Mouse (Mus musculus) neural tube, embryonic 13.5 days (tissue): ENCODE measurements at regions not wholly inside any gene's neighbourhood (a gene's known extent, or its start where the extent isn't known, plus 50 kb on each side); places are given as distances from the start of the nearest gene placed in this dataset.
"Not testable (repeated sequence)": the region's sequence is repeated elsewhere in the genome, so short reads cannot be mapped to it uniquely, and the experiment has no call there.

Experiments used
- ATAC-seq: fragments of 200-750 bp; cut with Nextera tagmentation; 2 replicates; pipeline ENCODE4 v1.8.0; 2017; ENCODE audit warnings: low read depth, mild to moderate bottlenecking, moderate TSS enrichment, moderate library complexity
- H3K27ac ChIP-seq: fragments of 300-500 bp; sonication (generic); replicated peaks from 2 replicates; pipeline ENCODE4 v1.5.1; 2015; ENCODE audit warnings: moderate library complexity, mild to moderate bottlenecking, inconsistent platforms
- H3K27me3 ChIP-seq: fragments of 300-500 bp; sonication (generic); 2 replicates; pipeline ENCODE4 v1.6.1; 2015; ENCODE audit warnings: mild to moderate bottlenecking, inconsistent platforms
- H3K36me3 ChIP-seq: fragments of 300-500 bp; sonication (generic); 2 replicates; pipeline ENCODE4 v1.6.1; 2015; ENCODE audit warnings: mild to moderate bottlenecking, inconsistent platforms
- H3K4me1 ChIP-seq: fragments of 300-500 bp; sonication (generic); replicated peaks from 2 replicates; pipeline ENCODE4 v1.6.1; 2015; ENCODE audit warnings: inconsistent platforms
- H3K4me2 ChIP-seq: fragments of 300-500 bp; sonication (generic); 2 replicates; pipeline ENCODE4 v1.6.1; 2015; ENCODE audit warnings: inconsistent platforms, mild to moderate bottlenecking, moderate library complexity
- H3K4me3 ChIP-seq: fragments of 300-500 bp; sonication (generic); 2 replicates; pipeline ENCODE4 v1.5.1; 2015; ENCODE audit warnings: mild to moderate bottlenecking, inconsistent platforms
- H3K9ac ChIP-seq: fragments of 300-500 bp; sonication (generic); 2 replicates; pipeline ENCODE4 v1.6.1; 2015; ENCODE audit warnings: moderate library complexity, mild to moderate bottlenecking, inconsistent platforms
- H3K9me3 ChIP-seq: fragments of 300-500 bp; sonication (generic); 2 replicates; pipeline ENCODE4 v1.6.1; 2016; ENCODE audit warnings: inconsistent platforms
- WGBS: fragments of 180-500 bp; shearing (Covaris S2); methylation state at CpG from one replicate; pipeline ENCODE4 v1.1.7; 2015; 5-methylcytosine and 5-hydroxymethylcytosine counted together

- 89% methylated on average over 7 of the region's 7 CpGs for WGBS
- H3K27ac ChIP-seq, ATAC-seq, H3K9ac ChIP-seq, H3K4me2 ChIP-seq, H3K4me3 ChIP-seq, H3K9me3 ChIP-seq, H3K36me3 ChIP-seq, H3K27me3 ChIP-seq: not testable (repeated sequence)
- peaks cover 12% of the 10 kb centered on the region; the same call in 1 of the 2 replicates for H3K4me1 ChIP-seq
These were observed 80.8 kb upstream of the Gm15446 start for GRCm38 (mm10) chr5:109842186-109842978.

GRCm38 (mm10) chr5:109844236-109844635 lies 79.0 kb upstream of the Gm15446 start:
- H3K27me3 ChIP-seq, H3K36me3 ChIP-seq, H3K9me3 ChIP-seq, ATAC-seq, H3K27ac ChIP-seq: not testable (repeated sequence)
- H3K4me3 ChIP-seq: peak overlapping the region; percentile 44
- H3K9ac ChIP-seq: peak overlapping the region; percentile 63; the same call in 1 of the 2 replicates
- WGBS: 81% methylated on average over 2 of the region's 2 CpGs
- H3K4me1 ChIP-seq: peaks cover 12% of the 10 kb centered on the region; the same call in 1 of the 2 replicates
- H3K4me2 ChIP-seq: peak overlapping the region; percentile 58

- peak overlapping the region; percentile 58 for H3K4me2 ChIP-seq
- no peaks in the 10 kb centered on the region for H3K27me3 ChIP-seq
- no peak overlapping the region for H3K27ac ChIP-seq
- peak overlapping the region; percentile 63 for H3K9ac ChIP-seq
- no peaks in the 10 kb centered on the region for H3K36me3 ChIP-seq
- H3K4me1 ChIP-seq: peaks cover 12% of the 10 kb centered on the region; the same call in 1 of the 2 replicates
- peak overlapping the region; percentile 44 for H3K4me3 ChIP-seq
- WGBS: 7% methylated on average over 15 of the region's 15 CpGs
- H3K9me3 ChIP-seq: no peaks in the 10 kb centered on the region
- ATAC-seq: peak; percentile 80
These were observed 78.4 kb upstream of the Gm15446 start for GRCm38 (mm10) chr5:109844753-109845186.

GRCm38 (mm10) chr5:109851225-109851624 lies 72.0 kb upstream of the Gm15446 start:
- H3K36me3 ChIP-seq, H3K4me2 ChIP-seq, H3K27ac ChIP-seq, H3K4me1 ChIP-seq, H3K4me3 ChIP-seq, H3K9ac ChIP-seq, ATAC-seq, H3K27me3 ChIP-seq, H3K9me3 ChIP-seq: not testable (repeated sequence)

- Histone ChIP-seq H3K4me1 (no peaks in the 10 kb centered on the region), H3K9ac (no peak overlapping the region), H3K4me3 (no peak overlapping the region), H3K27me3 (no peaks in the 10 kb centered on the region), H3K27ac (no peak overlapping the region), H3K4me2 (no peak overlapping the region), H3K9me3 (0 out of 2 replicates have a peak, but pooled peaks cover 6% of the 10 kb centered on the region), H3K36me3 (no peaks in the 10 kb centered on the region)
- ATAC-seq: no peak
- 88% methylated on average over 4 of the region's 4 CpGs for WGBS
These were observed 62.8 kb upstream of the Gm15446 start for GRCm38 (mm10) chr5:109860402-109860801.

- ATAC-seq, H3K9ac ChIP-seq, H3K9me3 ChIP-seq, H3K27ac ChIP-seq, H3K4me2 ChIP-seq, H3K4me3 ChIP-seq, H3K36me3 ChIP-seq, H3K27me3 ChIP-seq: not testable (repeated sequence)
- peaks cover 17% of the 10 kb centered on the region for H3K4me1 ChIP-seq
These were observed 58.7 kb upstream of the Gm15446 start for GRCm38 (mm10) chr5:109864517-109864916.

GRCm38 (mm10) chr5:109865628-109866027 lies 57.6 kb upstream of the Gm15446 start:
- Histone ChIP-seq H3K27me3 (no peaks in the 10 kb centered on the region), H3K4me3 (no peak overlapping the region), H3K4me1 (peaks cover 17% of the 10 kb centered on the region), H3K4me2 (0 out of 2 replicates have a peak overlapping the region, but pooled peaks have one; percentile 61), H3K36me3 (peaks cover 8% of the 10 kb centered on the region; the same call in 1 of the 2 replicates), H3K27ac (no peak overlapping the region), H3K9ac (no peak overlapping the region), H3K9me3 (no peaks in the 10 kb centered on the region)
- WGBS: 52% methylated on average over 1 of the region's 1 CpGs
- ATAC-seq: no peak

GRCm38 (mm10) chr5:109866337-109867126 lies 56.7 kb upstream of the Gm15446 start:
- peaks cover 13% of the 10 kb centered on the region; the same call in 1 of the 2 replicates for H3K36me3 ChIP-seq
- peak overlapping the region; percentile 61 for H3K4me2 ChIP-seq
- under 1% methylated on average over 22 of the region's 22 CpGs for WGBS
- H3K27me3 ChIP-seq: no peaks in the 10 kb centered on the region
- peak overlapping the region; percentile 68 for H3K4me3 ChIP-seq
- H3K9me3 ChIP-seq: no peaks in the 10 kb centered on the region
- peak; percentile 99 for ATAC-seq
- peak overlapping the region; percentile 77 for H3K9ac ChIP-seq
- H3K27ac ChIP-seq: peak overlapping the region; percentile 84
- peaks cover 17% of the 10 kb centered on the region for H3K4me1 ChIP-seq

GRCm38 (mm10) chr5:109867221-109867620 lies 56.0 kb upstream of the Gm15446 start:
- not testable (repeated sequence) for H3K9me3 ChIP-seq, H3K27me3 ChIP-seq
- Histone ChIP-seq H3K4me3 (peak overlapping the region; percentile 68), H3K27ac (0 out of 2 replicates have a peak overlapping the region, but pooled peaks have one; percentile 84), H3K4me1 (peaks cover 17% of the 10 kb centered on the region), H3K9ac (peak overlapping the region; percentile 77), H3K4me2 (peak overlapping the region; percentile 61), H3K36me3 (peaks cover 19% of the 10 kb centered on the region)
- ATAC-seq: peak; percentile 33; the same call in 1 of the 2 replicates
